ENCODE assay signal across 15 mouse cellular contexts in the genomic region with DNA sequence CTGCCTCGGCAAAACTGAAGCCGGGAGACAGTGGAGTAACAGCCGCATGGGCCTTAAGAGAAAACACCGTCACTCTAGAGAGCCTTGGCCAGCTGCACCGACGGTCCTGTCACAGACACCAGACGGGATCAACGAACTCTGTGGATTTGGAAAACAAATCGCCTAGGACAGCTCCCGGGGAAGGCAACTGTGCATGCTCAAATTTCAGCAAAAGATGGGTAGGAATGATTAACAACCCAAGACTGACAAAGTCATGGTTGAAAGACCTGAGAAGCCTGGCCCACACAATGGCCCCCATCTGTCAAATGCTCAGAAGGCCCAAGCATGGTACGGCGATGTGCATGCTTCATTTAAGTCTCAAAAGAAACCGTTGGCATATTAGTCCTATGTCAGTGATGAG.
DNase-seq lines count a peak whose midpoint lies in the region; ATAC-seq and TF ChIP-seq lines count a peak whose summit lies in the region.
"Had no signal": no experiment of that assay in that cellular context is flagged by ENCODE, and none has a peak within 500 bp of the region (broad histone marks: within the 10 kb centered on the region; RNA-seq: fewer than 3 reads in every experiment).

No protein-coding gene starts in this region.

- H3K36me3 ChIP-seq in limb, embryonic 14.5 days (ENCODE audit: control insufficient read depth, insufficient read depth, low read length): no peaks in the 10 kb centered on the region
- 0 out of 2 replicates have a peak, but pooled peaks cover 2% of the 10 kb centered on the region for H3K36me3 ChIP-seq in limb, embryonic 10.5 days
- no peaks in the 10 kb centered on the region for H3K36me3 ChIP-seq in hindbrain, embryonic 10.5 days
- no peaks in the 10 kb centered on the region for H3K36me3 ChIP-seq in thymus, adult 2 months (ENCODE audit: control insufficient read depth, insufficient read depth, low read length)
- H3K36me3 ChIP-seq: limb, embryonic 13.5 days; lung, embryonic 15.5 days had no signal

- H3K4me1 ChIP-seq in limb, embryonic 14.5 days (ENCODE audit: control insufficient read depth, insufficient read depth, low read length): 0 out of 2 replicates have a peak, but pooled peaks cover 6% of the 10 kb centered on the region
- H3K4me1 ChIP-seq in limb, embryonic 10.5 days: peaks cover 20% of the 10 kb centered on the region
- H3K4me1 ChIP-seq in hindbrain, embryonic 10.5 days (replicated peaks): peaks cover 63% of the 10 kb centered on the region
- H3K4me1 ChIP-seq in thymus, adult 2 months (replicated peaks; ENCODE audit: control insufficient read depth, insufficient read depth, low read length): peaks cover under 1% of the 10 kb centered on the region; the same call in 1 of the 2 replicates

- H3K9me3 ChIP-seq in limb, embryonic 14.5 days (ENCODE audit: control insufficient read depth, low read length): no peaks in the 10 kb centered on the region
- H3K9me3 ChIP-seq in limb, embryonic 10.5 days (replicated peaks): no peaks in the 10 kb centered on the region
- peaks cover 11% of the 10 kb centered on the region for H3K9me3 ChIP-seq in hindbrain, embryonic 10.5 days
- H3K9me3 ChIP-seq: lung, embryonic 15.5 days had no signal

- no peak for DNase-seq in limb, embryonic 14.5 days (ENCODE audit: low spot score)
- no peak for DNase-seq in limb, embryonic 10.5 days (ENCODE audit: low spot score)
- DNase-seq in embryo, embryonic 10 days (ENCODE audit: low spot score): peak; percentile 55
- DNase-seq in hindbrain, embryonic 10.5 days (ENCODE audit: low spot score): no peak
- DNase-seq in kidney, postnatal 10 days: peak; percentile 25
- no peak for DNase-seq in gastrocnemius, postnatal 36 days
- DNase-seq in thymus, adult 2 months: no peak
- DNase-seq: adrenal gland, adult 2 months; cerebellum, postnatal 36 days; heart, adult 11 months had no signal

- intact Hi-C loops in gastrocnemius, postnatal 36 days (cut with DNase I): no loop called here

- H3K9ac ChIP-seq in limb, embryonic 14.5 days (ENCODE audit: low read depth, low read length, severe bottlenecking): no peak overlapping the region
- H3K9ac ChIP-seq: limb, embryonic 13.5 days; lung, embryonic 15.5 days had no signal

- H3K4me2 ChIP-seq in limb, embryonic 14.5 days (replicated peaks; ENCODE audit: low read depth, low read length, severe bottlenecking): no peak overlapping the region
- H3K4me2 ChIP-seq: limb, embryonic 13.5 days; lung, embryonic 15.5 days had no signal

- 0 out of 2 replicates have a peak, but pooled peaks have one; percentile 34 for ATAC-seq in limb, embryonic 14.5 days (ENCODE audit: low FRiP score, low read depth)
- ATAC-seq: intestine, postnatal 0 days had no signal

- no peak for TF ChIP-seq CTCF in thymus, adult 2 months (IDR thresholded peaks at IDR 0.05; ENCODE audit: borderline replicate concordance, control insufficient read depth, extremely low read depth, insufficient read depth, low read length, poor library complexity)

- TF ChIP-seq POLR2A in limb, embryonic 14.5 days (IDR thresholded peaks at IDR 0.05; ENCODE audit: borderline replicate concordance, extremely low read depth, insufficient read depth, insufficient read length): no peak
- no peak for TF ChIP-seq POLR2A in thymus, adult 2 months (IDR thresholded peaks at IDR 0.05; ENCODE audit: control insufficient read depth, extremely low read depth, insufficient read depth, low read length, poor library complexity)

- no peak overlapping the region for H3K27ac ChIP-seq in limb, embryonic 14.5 days (replicated peaks; ENCODE audit: low read depth, low read length)
- no peak overlapping the region for H3K27ac ChIP-seq in limb, embryonic 10.5 days
- peak overlapping the region; percentile 75 for H3K27ac ChIP-seq in hindbrain, embryonic 10.5 days
- H3K27ac ChIP-seq in thymus, adult 2 months (ENCODE audit: control insufficient read depth, insufficient read depth, low read length): no peak overlapping the region
- H3K27ac ChIP-seq: limb, embryonic 13.5 days; lung, embryonic 15.5 days had no signal

- WGBS in limb, embryonic 14.5 days: 74% methylated on average over 13 of the region's 13 CpGs
- WGBS in limb, embryonic 10.5 days: 66% methylated on average over 13 of the region's 13 CpGs
- 30% methylated on average over 13 of the region's 13 CpGs for WGBS in hindbrain, embryonic 10.5 days
- WGBS in thymus, adult 2 months: 94% methylated on average over 13 of the region's 13 CpGs

- no peak overlapping the region for H3K4me3 ChIP-seq in limb, embryonic 14.5 days (replicated peaks; ENCODE audit: low read length)
- H3K4me3 ChIP-seq in limb, embryonic 10.5 days: no peak overlapping the region
- no peak overlapping the region for H3K4me3 ChIP-seq in hindbrain, embryonic 10.5 days
- no peak overlapping the region for H3K4me3 ChIP-seq in thymus, adult 2 months (ENCODE audit: control insufficient read depth, insufficient read depth, low read length)
- H3K4me3 ChIP-seq: erythroblast, embryonic 14.5 days; limb, embryonic 13.5 days; lung, embryonic 15.5 days had no signal

- no peaks in the 10 kb centered on the region for H3K27me3 ChIP-seq in limb, embryonic 14.5 days (ENCODE audit: control insufficient read depth, insufficient read depth, low read length)
- H3K27me3 ChIP-seq in limb, embryonic 10.5 days (ENCODE audit: low read depth, poor library complexity, severe bottlenecking): no peaks in the 10 kb centered on the region
- peaks cover 3% of the 10 kb centered on the region; the same call in 1 of the 2 replicates for H3K27me3 ChIP-seq in hindbrain, embryonic 10.5 days (ENCODE audit: insufficient read depth, poor library complexity, severe bottlenecking)
- no peaks in the 10 kb centered on the region for H3K27me3 ChIP-seq in thymus, adult 2 months (ENCODE audit: control insufficient read depth, insufficient read depth, low read length)
- H3K27me3 ChIP-seq: CH12.LX; limb, embryonic 13.5 days; lung, embryonic 15.5 days had no signal

Comparison
In these comparisons a context has a peak if more than half of its experiments do, and no peak if none do; other contexts are left out.
1. DNase-seq: peak in embryo, embryonic 10 days (single experiment) and kidney, postnatal 10 days (single experiment); none in limb, embryonic 14.5 days (single experiment), limb, embryonic 10.5 days (single experiment), hindbrain, embryonic 10.5 days (single experiment), gastrocnemius, postnatal 36 days (0 of 2) and thymus, adult 2 months (single experiment).